Mouse (Mus musculus) lung, postnatal 0 days (tissue): Measurements from ENCODE around the gene Adam22.

ENCODE experiments used
- CTCF ChIP-seq: IDR thresholded peaks from 2 replicates; pipeline ENCODE4 v1.5.1; 2016; ENCODE audit warnings: antibody characterized with exemption, mild to moderate bottlenecking
- EP300 ChIP-seq: IDR thresholded peaks from 2 replicates; pipeline ENCODE4 v1.6.1; 2016; ENCODE audit warnings: antibody characterized with exemption, mild to moderate bottlenecking, control low read depth

GRCm38 (mm10) chr5:8053827-8054226 is 314.1 kb downstream of the Adam22 start:
- no peak for TF ChIP-seq CTCF
- TF ChIP-seq EP300, result no peak
